Mouse (Mus musculus) T-helper 17 cell (primary cell): ENCODE data around the gene Igfbp6.

Source experiments
- in situ Hi-C, 2 experiments: fragments of 300-600 bp; cut with MboI, MseI; formaldehyde crosslinking; loops; 1 replicate in 1 of 2; 2 replicates in 1 of 2; pipeline ENCODE4 v1.15.1; 2025; ENCODE audit warnings: high pct_unique_total_duplicates in 2 of 2

Gene Igfbp6

DNA sequence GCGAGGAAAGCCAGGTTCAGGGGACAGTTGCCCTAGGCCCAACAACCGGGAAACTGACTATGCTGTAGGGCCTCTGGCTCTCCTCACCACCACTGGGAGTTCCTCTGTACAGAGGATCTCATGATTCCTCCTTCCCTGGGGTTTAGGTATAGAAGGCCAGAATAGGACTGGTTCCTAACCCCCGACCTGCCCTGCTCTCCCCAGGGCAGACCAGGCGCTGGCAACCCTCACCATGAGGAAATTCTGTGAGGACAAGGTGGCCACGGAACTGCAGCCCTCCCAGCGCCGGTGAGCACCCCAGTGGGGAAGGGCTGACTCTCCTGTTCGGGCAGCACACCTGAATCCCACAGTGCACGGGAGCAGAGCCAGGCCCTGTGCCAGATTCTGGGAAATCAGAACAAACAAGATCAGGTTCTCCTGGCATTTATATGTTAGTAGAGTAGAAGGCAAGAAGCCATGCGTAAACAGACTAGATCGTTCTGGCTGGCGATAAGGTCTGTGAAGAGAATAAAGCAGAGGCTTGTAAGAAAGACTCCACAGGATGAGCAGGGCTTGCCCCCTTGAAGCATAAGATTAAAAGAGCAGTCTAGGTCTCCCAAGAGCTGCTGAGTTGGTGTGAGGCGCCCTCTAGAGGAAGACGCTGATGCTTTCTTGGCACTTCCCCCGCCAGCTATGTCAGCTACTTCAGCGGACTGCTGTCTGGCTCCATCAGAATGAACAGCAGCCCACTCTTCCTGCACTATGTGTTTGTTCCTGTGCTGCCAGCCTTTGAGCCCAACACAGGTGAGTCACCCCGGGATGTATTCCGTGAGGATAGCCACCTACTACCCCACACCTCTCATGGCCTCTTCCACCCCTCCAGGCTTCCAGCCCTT, 35.3 kb upstream of the Igfbp6 start:
- in situ Hi-C loops, result no loop called here

DNA sequence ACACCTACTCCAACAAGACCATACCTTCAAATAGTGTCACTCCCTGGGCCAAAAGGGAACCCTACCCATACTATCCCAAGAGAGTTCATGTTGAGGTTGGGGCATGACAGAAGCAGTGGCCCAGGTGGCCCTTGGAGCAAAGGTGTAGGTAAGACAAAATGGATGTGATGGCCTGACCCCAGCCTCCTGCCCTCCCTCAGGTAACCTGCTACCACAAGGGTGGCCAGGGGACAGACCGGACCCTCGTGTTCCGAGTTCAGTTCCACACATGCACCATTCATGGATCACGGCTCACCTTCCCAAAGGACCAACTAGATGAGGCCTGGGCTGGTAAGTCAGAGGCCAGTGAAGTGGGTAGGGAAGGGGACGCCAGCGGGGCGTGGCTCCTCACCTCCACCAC, 33.9 kb upstream of the Igfbp6 start:
- in situ Hi-C loops, result no loop called here

DNA sequence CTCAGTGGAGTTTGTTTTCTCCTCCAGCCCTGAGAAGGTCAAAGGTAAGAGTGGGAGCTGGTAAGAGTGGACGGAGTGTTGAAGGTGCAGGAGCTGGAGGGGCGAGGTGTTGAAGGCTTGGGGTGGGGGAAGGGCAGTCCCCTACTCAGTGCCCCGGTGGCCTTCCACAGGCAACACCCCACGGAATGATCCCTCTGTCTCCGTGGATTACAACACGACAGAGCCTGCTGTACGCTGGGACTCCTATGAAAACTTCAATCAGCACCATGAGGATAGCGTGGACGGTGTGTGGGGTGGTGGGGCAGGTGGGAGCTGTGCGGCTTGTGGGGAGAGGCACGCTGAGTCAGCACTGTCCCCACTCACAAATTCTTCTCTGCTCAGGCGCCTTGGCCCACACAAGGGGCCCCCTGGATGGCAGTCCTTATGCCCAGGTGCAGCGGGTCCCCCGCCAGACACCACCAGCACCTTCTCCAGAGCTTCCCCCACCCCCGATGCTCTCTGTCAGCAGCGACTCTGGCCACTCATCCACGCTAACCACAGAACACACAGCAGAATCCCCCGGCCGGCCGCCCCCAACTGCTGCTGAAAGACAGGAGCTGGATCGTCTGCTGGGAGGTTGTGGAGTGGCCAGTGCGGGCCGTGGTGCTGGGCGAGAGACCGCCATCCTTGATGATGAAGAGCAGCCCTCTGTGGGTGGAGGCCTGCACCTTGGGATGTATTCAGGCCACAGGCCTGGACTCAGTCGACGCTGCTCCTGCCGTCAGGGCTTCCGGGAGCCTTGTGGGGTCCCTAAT, 33.3 kb upstream of the Igfbp6 start:
- in situ Hi-C loops, result no loop called here

DNA sequence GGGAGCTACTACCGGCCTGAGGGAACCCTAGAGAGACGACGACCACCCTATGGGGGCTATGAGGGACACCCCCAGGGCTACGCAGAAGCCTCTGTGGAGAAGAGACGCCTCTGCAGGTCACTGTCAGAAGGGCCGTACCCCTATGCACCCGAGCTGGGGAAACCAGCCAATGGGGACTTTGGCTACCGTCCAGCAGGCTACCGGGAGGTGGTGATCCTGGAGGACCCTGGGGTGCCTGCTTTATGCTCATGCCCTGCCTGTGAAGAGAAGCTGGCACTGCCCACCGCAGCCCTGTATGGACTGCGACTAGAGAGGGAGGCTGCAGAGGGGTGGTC, 32.7 kb upstream of the Igfbp6 start:
- in situ Hi-C loops, result no loop called here

DNA sequence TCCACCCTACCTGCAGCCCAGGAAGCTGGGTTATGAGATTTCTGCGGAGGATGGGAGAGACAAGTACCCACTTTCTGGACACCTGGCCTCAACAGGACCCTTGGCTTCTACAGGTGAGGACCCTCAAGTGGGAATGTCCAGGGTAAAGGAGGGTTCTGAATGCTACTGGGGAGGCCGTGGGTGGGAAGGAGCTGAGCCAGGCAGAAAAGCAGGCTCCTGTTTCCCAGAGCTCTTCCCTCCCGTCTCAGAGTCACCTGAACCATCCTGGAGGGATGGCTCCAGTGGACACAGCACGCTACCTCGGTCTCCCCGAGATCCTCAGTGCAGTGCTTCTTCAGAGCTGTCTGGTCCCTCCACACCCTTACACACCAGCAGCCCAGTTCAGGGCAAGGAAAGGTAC, 32.0 kb upstream of the Igfbp6 start:
- in situ Hi-C loops, result no loop called here

DNA sequence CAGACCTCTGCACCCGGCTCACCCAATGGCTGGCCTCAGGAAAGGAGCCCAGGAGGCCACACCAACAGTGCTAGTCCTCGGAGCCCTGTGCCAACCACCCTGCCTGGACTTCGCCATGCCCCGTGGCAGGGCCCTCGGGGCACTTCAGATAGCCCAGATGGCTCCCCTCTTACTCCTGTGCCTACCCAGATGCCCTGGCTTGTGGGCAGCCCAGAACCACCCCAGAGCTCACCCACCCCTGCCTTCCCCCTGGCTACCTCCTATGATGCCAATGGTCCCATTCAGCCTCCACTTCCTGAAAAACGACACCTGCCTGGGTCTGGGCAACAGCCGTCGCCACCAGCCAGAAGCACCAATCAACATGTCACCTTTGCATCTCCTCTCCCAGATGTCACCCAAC, 31.3 kb upstream of the Igfbp6 start:
- in situ Hi-C loops, result no loop called here

DNA sequence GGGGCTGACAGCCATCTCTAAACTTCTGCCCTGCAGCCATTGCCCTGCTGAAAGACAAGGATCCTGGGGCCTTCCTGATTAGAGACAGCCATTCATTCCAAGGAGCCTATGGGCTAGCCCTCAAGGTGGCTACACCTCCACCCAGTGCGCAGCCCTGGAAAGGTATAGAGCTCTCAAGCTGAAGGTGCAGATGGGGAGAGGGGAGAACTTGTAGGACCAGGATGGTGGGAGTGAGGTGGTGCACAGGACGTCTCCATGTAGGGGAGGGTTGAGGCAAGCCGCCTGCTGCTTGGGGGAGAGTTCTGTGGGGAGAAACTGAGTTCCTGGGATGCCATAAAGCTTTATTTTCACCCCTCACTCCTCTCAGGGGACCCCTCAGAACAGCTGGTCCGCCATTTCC, 30.5 kb upstream of the Igfbp6 start:
- in situ Hi-C loops, result no loop called here

DNA sequence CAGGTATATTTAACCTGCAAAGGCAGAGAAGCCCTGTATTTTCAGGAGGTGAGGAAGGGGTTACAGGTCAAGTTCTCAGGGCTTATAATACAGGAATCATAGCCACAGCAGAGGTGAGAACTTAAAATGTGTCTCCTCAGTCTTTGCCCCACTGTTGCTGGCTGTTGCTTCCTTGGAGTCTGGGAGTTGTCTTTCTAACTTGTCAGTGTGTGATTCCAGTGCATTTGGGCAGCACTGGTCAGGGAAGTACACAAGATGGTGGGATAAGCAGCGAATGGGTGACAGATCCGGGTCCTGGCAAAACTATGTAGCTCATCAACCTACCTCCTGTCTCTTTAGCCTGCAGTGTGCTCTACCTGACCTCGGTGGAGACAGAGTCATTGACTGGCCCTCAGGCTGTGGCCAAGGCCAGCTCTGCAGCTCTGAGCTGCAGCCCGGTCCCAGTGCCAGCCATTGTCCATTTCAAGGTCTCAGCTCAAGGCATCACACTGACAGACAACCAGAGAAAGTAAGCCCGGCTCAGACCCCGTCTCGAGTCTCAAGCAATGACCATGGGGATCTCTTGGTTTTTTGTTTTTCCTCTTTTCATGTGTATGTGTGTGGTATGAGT, 29.4 kb upstream of the Igfbp6 start:
- in situ Hi-C loops, result no loop called here

DNA sequence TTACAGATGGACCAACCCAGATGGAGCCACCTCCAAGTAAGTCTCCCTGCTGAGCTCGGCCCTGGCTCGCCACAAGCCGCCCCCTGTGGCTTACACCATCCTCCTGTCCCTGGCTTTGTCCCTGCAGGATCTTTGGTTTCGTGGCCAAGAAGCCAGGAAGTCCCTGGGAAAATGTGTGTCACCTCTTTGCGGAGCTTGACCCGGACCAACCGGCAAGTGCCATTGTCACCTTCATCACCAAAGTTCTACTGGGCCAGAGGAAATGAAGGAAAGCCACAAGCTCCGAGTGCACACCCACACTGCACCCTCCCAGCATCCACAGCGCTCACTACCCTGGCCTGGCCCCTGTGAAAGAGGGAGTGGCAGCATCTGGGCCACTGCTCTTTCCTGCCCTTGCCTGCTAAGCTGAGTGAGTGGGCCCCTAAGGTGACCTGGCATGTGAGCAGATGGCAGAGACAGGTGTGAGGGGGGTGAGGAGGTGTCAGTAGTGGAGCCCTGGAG, 28.4 kb upstream of the Igfbp6 start:
- in situ Hi-C loops, result no loop called here

DNA sequence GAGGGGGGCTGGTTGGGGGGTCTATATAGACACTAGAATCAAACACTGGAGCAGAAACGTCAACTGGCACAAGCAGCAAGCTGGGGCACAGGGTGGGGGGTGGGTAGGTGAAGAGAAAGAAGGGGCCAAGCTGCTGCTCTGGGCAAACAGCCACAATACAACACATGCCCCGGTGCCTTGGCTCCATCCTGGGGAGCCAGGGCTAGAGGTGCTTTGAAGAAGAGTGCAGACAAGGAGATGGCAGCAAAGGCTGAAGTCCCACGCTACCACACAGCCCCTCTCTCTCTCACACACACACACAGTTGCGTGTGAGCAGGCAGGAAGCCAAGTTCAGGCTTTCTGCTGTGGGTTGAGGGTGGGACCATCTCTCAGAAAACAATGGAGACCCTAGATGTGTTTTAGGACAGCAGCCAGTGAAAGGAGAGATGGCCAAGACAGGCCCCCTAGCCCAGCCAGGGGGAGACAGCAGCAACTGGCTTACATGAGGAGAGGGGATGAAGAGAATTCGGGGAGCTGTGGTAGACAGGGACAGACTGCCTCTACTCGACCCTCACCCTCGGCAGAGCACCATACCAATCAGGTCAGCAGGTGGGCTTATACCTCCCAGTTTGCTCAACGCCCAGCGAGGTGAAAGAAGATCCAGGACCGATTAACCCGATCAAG, 27.3 kb upstream of the Igfbp6 start:
- in situ Hi-C loops, result no loop called here

DNA sequence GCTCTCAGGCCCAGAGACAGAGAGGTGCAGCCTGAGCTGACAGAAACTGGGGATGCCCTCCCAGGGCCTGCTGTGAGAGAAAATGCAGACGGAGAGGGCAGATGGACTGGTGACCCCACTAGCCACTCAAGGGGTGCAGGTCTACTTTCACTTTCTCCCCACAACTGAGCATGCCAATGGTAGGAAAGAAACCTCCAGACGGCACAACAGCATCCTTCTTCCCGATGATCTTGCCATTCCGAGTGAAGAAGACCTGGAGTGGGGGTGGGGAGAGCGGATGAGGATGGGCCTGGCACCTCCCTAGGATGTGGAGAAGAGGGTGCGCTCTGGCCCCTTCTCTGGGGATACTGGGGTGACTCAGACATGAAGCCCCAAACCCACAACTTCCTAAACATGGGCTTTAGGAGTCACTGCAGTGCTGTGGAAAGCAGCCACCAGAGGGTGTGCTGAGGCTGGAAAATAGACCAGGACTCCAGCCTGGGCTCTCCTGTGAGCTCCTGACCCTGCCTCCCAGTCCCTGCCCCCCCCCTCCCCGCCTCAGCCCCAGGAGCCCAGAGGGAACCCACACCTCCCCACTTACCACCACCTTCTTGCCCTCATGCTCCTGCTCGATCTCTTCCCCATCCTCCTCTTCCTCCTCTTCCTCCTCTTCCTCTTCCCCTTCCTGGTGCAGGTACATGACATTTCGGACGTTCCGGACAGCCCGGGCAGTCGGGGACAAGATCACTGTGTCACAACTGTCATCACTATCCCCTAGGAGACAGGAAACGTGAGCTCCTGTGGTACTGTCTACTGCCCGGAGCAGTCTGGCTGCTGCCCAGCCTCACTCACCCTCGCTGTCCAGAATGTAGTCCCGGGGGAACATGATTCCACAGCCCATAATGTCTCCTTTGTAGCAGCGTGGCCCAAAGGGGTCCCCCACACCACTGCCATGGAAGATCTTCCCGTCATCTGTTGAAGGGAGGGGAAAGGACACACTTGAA, 26.4 kb upstream of the Igfbp6 start:
- in situ Hi-C loops, result no loop called here

DNA sequence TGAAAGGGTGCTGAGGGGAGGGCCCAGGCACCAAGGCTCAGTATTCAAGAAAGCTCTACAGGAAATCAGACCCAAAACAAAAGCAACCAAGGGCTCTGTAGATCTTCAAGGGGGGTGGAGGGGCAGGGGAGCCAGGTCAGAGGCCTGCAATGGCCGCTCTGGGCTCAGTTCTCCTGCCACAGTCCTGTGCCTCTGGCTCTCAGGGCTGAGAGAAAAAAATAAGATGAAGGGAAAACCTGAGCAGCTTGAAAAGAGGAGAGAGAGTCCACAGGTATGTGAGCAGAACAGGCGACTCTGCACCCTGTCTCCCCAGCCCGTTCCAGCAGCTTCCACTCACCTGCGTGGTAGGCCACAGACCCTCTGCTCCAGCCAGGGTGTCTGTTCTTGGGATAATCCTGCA, 25.6 kb upstream of the Igfbp6 start:
- in situ Hi-C loops, result no loop called here

DNA sequence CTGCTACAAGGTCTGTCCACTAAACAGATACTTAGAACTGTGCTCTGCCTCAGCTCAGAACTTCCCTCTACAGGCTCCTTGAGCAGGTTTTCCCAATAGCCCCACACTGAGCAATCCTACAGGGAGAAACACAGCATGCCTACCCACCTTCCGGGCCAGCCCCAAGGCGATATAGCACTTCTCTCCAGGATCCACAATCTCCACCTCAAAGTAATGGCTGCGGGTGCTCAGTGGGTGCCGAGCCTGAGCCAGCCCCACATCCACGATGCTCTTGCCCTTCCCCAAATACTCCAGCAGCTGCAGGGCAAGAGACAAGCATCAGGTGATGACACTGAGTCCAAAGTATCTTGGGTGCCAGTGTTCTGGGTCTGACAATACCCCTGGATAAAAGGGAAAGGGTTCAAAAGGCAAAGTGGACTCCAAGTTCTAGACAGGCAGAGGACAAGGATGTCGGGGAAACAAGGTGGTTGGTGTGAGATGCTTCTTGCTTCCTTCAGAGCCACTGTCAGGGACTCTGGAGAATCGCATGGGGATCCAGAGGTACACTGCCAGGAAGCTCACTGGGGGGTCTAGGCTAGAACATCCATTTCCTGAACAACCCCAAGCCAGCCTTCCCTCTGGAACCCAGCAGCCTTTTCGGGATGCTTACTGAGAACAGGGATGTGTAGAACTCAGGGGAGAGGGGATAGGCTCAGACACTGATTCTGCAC, 24.9 kb upstream of the Igfbp6 start:
- in situ Hi-C loops, result no loop called here

DNA sequence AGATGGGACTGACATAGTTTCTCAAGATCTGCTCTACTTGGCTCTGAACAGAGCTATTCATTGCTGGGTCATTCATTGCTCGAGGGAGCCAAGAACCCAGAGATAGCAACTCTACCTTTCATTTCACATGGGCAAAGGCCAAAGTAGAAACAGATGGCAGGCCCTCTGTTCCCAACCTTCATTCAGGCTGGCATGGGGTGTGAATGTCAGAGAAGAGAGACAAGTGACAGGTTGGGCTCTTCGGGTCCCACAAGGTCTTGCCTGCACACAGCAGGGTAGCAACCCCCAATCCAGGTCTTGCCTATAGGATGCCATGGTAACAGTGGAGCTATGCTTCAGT, 24.4 kb upstream of the Igfbp6 start:
- in situ Hi-C loops, result no loop called here

DNA sequence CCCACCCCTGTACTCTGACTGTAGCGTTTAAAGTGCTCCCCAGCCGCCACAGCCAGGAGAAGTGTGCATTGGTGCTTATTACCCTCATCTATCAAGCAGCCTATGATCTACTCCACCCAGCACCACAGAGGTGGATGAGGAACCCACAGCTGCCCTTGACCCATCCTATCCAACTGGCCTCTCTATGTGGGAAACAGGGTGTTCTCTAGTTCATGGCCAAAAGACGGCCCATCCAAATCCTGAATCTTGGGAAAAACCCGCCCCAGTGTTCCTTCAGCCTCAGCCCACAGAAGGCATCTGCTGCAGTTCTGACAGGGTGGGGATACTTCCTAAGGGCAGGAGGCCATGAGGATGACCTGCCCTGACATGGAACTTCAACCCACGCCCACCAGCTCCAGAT, 23.6 kb upstream of the Igfbp6 start:
- in situ Hi-C loops, result no loop called here

DNA sequence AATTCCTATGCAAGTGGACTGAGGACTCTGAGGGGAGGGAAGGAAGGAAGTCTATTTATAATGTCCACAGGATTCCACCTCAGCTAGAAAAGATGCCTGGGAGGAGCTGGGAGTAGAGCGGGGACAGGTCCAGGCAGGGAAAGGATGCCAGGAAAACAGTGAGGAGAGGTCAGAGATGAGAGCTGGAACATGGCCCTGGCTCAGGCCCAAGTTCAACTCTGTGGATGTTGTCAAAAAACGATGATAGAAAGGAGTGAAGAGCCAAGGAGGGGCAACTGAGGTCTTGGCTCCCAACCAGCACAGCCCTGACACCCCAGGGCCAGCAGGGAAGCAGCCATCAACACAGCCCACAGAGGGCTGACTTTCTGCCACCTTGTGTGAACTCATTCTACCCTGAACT, 17.9 kb upstream of the Igfbp6 start:
- in situ Hi-C loops, result no loop called here

DNA sequence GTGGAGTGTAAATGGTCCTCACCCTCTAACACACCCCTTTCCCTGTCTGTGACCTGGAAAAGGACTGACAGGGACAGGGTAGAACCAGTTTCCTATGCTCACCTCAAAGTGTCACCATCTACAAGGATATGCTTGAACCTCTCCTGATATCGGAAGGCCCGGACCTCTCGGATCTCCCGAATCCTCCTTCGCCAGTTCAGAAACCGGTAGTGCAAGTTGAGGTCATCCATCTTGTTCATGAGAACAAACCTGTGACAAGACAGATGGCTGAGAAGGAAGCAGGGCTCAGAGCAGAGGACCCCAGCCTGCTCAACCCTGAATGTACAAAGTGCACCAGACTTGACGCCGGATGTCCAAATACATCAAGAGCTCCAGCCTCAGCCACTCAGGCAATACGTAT, 10.8 kb upstream of the Igfbp6 start:
- in situ Hi-C loops, result no loop called here

DNA sequence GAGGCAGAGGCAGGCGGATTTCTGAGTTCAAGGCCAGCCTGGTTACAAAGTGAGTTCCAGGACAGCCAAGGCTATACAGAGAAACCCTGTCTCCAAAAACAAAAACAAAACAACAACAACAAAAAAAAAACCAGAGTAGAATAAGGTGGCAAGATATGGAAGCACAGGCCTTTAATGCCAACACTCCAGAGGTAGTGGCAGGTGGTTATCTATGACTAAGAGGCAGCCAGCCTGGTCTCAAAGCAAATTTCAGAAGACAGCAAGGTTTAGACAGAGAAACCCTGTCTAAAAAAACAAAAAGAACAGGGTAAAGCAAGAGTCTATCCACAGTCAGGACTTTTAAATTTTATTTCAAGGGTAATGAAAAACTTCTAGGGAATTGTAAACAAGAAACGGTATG, 9.5 kb upstream of the Igfbp6 start:
- in situ Hi-C loops, result no loop called here

DNA sequence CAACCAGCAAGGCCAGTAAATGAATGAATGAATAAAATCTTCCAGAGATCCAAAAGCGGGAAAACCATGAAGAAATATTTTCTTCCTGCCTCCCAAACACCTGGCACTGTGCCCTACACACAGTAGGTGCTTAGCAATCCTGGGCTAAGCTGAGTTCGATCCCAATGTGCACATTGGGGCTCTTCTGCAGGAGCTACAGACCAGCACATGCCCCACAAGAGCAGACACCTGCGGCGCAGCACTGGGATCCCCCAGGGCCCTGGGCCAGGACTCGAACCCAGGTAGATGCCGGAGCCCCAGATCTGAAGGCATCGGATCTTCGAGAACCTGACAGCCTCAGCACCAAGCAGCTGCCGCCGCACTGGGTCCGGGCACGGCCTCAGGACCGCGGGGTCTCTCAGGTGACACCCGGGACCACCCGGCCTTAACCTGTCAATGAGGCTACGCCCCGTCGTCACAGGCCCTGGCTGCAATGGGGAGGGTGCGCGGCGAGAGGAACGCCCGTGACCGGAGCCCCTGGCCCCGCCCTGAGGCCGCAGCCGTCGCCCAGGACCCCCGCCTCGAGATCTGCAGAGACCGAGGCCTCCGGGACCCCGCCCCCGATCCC, 8.5 kb upstream of the Igfbp6 start:
- in situ Hi-C loops, result no loop called here
